Mouse (Mus musculus): Measurements from ENCODE around the gene Ankrd2.

GRCm38 (mm10) chr19:42006568-42006967 is 29.2 kb upstream of the Ankrd2 start:
- TF ChIP-seq CTCF (IDR thresholded peaks at IDR 0.05; ENCODE audit: extremely low read depth, insufficient read depth, insufficient read length, insufficient replicate concordance) (no peak), POLR2A (IDR thresholded peaks at IDR 0.05; ENCODE audit: low read depth, low read length) (no peak)
